Mouse (Mus musculus): ENCODE measurements around the gene Eef1akmt2.

- TF ChIP-seq POLR2A (IDR thresholded peaks at IDR 0.05; ENCODE audit: insufficient read depth, low read depth, low read length) (no peak), CTCF (IDR thresholded peaks at IDR 0.05) (no peak), EP300 (IDR thresholded peaks at IDR 0.05; ENCODE audit: insufficient read depth, low read depth, low read length) (no peak)
These were observed 57.3 kb downstream of the Eef1akmt2 start for GRCm38 (mm10) chr7:132795141-132795540.
